Mouse (Mus musculus): Measurements from ENCODE around the gene 2310057N15Rik.
"Not testable (repeated sequence)": the region's sequence is repeated elsewhere in the genome, so short reads cannot be mapped to it uniquely, and the experiment has no call there.

Gene 2310057N15Rik

GRCm38 (mm10) chr16:88774106-88774505 is at the start of gene 2310057N15Rik:
Gene 2310057N15Rik, minus strand, starts transcription at chr16:88774206.
- no peak for DNase-seq (ENCODE audit: low spot score)

DNA sequence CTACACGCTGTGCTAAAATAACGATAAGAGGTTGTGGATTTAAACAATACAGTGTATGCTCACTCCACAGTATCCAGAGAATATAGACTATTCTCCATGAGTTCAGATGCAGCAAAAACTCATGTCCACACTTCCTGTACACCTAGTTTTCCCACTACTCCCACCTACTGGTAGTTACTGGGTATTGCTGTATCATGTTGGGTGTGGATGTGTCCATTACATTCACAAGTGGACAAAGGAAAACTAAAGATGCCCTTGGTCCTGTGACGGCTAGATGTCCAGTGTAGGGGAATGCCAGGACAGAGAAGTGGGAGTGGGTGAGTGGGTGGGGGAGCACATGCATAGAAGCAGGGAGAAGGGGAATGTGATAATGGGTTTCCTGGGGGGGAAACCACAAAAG is 49.7 kb upstream of the 2310057N15Rik start:
- DNase-seq (ENCODE audit: low spot score): peak; percentile 71

DNA sequence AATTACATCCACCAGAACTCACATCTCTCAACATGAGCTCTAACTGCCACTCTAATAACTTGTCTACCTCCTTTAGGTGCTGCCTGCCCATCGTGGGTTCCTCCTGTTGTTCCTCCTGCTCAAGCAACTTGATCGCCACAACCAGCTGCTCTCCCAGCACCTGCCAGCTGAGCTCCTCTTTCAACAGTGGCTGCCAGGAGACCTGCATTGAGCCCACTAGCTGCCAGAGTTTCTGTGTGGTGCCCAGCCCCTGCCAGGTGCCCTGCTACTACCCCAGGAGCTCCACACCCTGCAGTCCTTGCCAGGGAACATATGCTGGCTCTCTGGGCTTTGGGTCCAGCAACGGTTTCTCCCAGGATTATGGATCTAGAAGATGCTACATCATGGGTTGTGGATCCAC is 46.1 kb upstream of the 2310057N15Rik start, which contains the start of gene Krtap15:
Gene Krtap15, plus strand, starts transcription at position 150 of the 400 bp plus-strand sequence.
- DNase-seq (ENCODE audit: low spot score): no peak

DNA sequence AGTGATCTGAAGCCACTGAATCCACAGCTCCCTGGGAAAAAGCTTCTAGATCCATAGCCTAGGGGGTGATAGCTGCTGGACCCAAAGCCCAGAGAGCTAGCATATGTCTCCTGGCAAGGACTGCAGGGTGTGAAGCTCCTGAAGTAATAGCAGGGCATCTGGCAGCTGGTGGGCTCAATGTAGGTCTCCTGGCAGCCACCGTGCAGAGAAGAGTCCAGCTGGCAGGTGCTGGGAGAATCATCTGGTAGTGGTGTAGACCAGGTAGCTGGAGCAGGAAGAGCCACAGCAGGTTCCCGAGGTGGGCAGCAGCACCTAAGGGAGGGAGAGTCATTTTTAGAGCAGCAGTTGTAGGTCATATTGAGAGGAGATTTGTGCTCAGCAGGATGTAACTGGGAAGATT is 37.8 kb upstream of the 2310057N15Rik start, which contains the start of gene Gm20741:
Gene Gm20741, minus strand, starts transcription at position 394 of the 400 bp plus-strand sequence.
- no peak for DNase-seq (ENCODE audit: low spot score)

DNA sequence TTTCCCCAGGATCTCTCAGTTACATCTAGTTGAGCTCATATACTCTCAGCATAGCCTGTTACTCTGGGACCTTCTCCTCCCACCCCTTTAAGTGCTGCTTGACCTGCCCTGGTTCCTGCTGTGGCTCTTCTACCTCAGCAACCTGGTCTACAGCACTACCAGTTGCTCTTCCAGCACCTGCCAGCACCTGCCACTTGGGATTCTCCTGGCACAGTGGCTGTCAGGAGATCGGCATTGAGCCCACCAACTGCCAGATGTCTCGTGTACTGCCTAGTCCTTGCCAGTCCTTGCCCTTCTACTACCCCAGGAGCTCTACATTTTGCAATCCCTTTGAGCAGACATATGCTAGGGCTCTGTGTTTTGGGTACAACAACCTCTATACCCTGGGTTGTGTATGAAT is 12.8 kb upstream of the 2310057N15Rik start:
- no peak for DNase-seq (ENCODE audit: low spot score)

DNA sequence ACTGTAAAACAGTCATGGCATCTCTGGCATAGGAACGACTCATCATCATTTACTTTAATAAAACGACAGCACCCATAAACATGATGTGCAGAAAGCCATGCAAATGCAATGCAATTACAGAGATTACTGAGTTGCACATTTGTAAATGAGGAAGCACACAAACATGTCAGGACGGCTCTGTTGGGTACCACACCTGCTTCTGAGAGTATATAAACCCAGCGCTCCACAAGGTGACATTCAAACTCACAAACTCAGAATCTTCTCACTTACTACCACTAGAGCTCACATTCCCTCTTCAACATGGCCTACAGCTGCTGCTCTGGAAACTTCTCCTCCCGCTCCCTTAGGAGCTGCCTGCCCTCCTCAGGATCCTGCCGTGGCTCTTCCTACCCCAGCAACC is 3.6 kb upstream of the 2310057N15Rik start, which contains the start of gene Gm5965:
Gene Gm5965, plus strand, starts transcription at position 301 of the 400 bp plus-strand sequence.
- DNase-seq (ENCODE audit: low spot score): no peak

DNA sequence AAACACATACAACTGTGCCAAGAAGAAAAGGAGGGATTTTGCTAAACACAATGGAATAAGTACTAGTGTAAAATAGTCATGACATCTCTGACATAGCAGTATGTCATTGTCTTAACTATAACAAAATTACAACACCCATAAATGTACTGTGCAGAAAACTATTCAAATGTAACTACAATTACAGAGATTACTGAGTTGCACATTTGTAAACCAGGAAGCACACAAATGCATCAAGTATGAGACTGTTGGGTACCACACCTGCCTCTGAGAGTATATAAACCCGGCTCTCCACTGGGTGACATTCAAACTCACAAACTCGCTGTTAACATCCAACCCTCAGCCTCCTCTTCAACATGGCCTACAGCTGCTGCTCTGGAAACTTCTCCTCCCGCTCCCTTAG is 15.5 kb downstream of the 2310057N15Rik start, which contains the start of gene 2310034C09Rik:
Gene 2310034C09Rik, plus strand, starts transcription at position 301 of the 400 bp plus-strand sequence.
- not testable (repeated sequence) for DNase-seq (ENCODE audit: low spot score)

GRCm38 (mm10) chr16:88751535-88751934 is 22.5 kb downstream of the 2310057N15Rik start, which contains the start of gene Krtap13:
Gene Krtap13, minus strand, starts transcription at chr16:88751635.
- not testable (repeated sequence) for DNase-seq (ENCODE audit: low spot score)

- no peak for DNase-seq (ENCODE audit: low spot score)
Observed at GRCm38 (mm10) chr16:88747943-88748342, 26.1 kb downstream of the 2310057N15Rik start.

GRCm38 (mm10) chr16:88744750-88745340 is 29.2 kb downstream of the 2310057N15Rik start:
- DNase-seq (ENCODE audit: low spot score): no peak

GRCm38 (mm10) chr16:88735391-88735790 is 38.6 kb downstream of the 2310057N15Rik start:
- no peak for DNase-seq (ENCODE audit: low spot score)

GRCm38 (mm10) chr16:88728812-88729275 is 45.2 kb downstream of the 2310057N15Rik start, which contains the start of gene Krtap13-1:
Gene Krtap13-1, plus strand, starts transcription at chr16:88728862.
- no peak for DNase-seq (ENCODE audit: low spot score)

Data from embryo, embryonic 10 days (tissue).